Mouse (Mus musculus) adrenal gland, adult 18-20 months (tissue): ENCODE measurements around the gene Ank2. TPM values are rescaled to one million over a fixed set of nuclear protein-coding genes. Genes with fewer than 3 reads are reported as not detected.

Experiments
- DNase-seq, 2 experiments: peaks; one replicate each; pipeline ENCODE4 v3.0.0; 2021 to 2022; ENCODE audit warnings: low spot score in 2 of 2
- microRNA-seq, 2 experiments: library from miRNA; unstranded; fragments of <30 nt; microRNA quantifications; one replicate each; pipeline ENCODE4 v1.2.0; 2021; ENCODE audit warnings: borderline number of aligned reads in 2 of 2
- total RNA-seq, 2 experiments: library from RNA; stranded (reverse); gene quantifications; 1 replicate in 1 of 2; 2 replicates in 1 of 2; pipeline ENCODE4 v1.2.3; 2021

Ank2 gene
- total RNA-seq, 2 experiments from 2014 or later, result 31.1 to 47.3 TPM

GRCm38 (mm10) chr3:126931884-126932506 is 567.2 kb downstream of the Ank2 start:
- DNase-seq, result no peak

- DNase-seq, result no peak
These were observed 575.4 kb downstream of the Ank2 start for GRCm38 (mm10) chr3:126923575-126924382.

- DNase-seq, result no peak
These were observed 577.2 kb downstream of the Ank2 start for GRCm38 (mm10) chr3:126921941-126922340.

- DNase-seq, result no peak
These were observed 578.9 kb downstream of the Ank2 start for GRCm38 (mm10) chr3:126920296-126920695.

- DNase-seq, result no peak
These were observed 580.2 kb downstream of the Ank2 start for GRCm38 (mm10) chr3:126918805-126919473.

GRCm38 (mm10) chr3:126916381-126916780 is 582.8 kb downstream of the Ank2 start:
- DNase-seq, result no peak

- DNase-seq, result peak in 1 of 2 experiments; percentile 15
These were observed 595.6 kb downstream of the Ank2 start for GRCm38 (mm10) chr3:126903543-126903942.

GRCm38 (mm10) chr3:126886644-126887043 is 612.5 kb downstream of the Ank2 start:
- DNase-seq, result no peak

- no peak for DNase-seq
These were observed 613.1 kb downstream of the Ank2 start for GRCm38 (mm10) chr3:126886090-126886489.

- DNase-seq, result no peak
These were observed 620.9 kb downstream of the Ank2 start for GRCm38 (mm10) chr3:126878233-126878632.

Small RNA genes within 50 kb of the gene (microRNA-seq; reads per million reads assigned to microRNA genes)
- 0 reads per million in 2 experiments for gene Gm44494
- gene Mir302a, result 0 to 14.2 reads per million in 2 experiments
- 0 to 8.0 reads per million in 2 experiments for gene Mir302b
- gene Mir302c, result 0 to 3.3 reads per million in 2 experiments
- gene Mir302d, result 1.2 to 15.1 reads per million in 2 experiments
- gene Mir367, result 0 reads per million in 2 experiments

Other genes starting within 250 kb of the Ank2 start
- gene Larp7, start 54.0 kb upstream of the Ank2 start, total RNA-seq, result 10 to 100 TPM; 19.7 to 20.4 TPM
- gene Zgrf1, start 54.1 kb upstream of the Ank2 start, total RNA-seq, result under 1 TPM; 0.70 to 0.80 TPM
- gene Neurog2, start 133.8 kb upstream of the Ank2 start, total RNA-seq, result not detected